Mouse (Mus musculus): ENCODE data around the gene Ilf3. TPM values are rescaled to one million over a fixed set of nuclear protein-coding genes. Genes with fewer than 3 reads are reported as not detected.

Gene Ilf3
- polyA plus RNA-seq, 1 experiment from 2014 or later, result 193 TPM

- no peak overlapping the region for H3K9ac ChIP-seq (replicated peaks; ENCODE audit: low read depth, low read length)
- ATAC-seq (ENCODE audit: insufficient number of reproducible peaks, insufficient read depth, low FRiP score, low read depth), result no peak
These were observed 84.2 kb downstream of the Ilf3 start for GRCm38 (mm10) chr9:21451870-21452269.

GRCm38 (mm10) chr9:21453003-21453402 is 85.3 kb downstream of the Ilf3 start:
- no peak for ATAC-seq (ENCODE audit: insufficient number of reproducible peaks, insufficient read depth, low FRiP score, low read depth)
- Histone ChIP-seq H3K4me3 (ENCODE audit: low read depth, low read length) (no peak overlapping the region), H3K27ac (ENCODE audit: low read length) (no peak overlapping the region), H3K36me3 (ENCODE audit: control insufficient read depth, insufficient read depth, low read length) (no peaks in the 10 kb centered on the region), H3K27me3 (ENCODE audit: control insufficient read depth, insufficient read depth, low read length) (no peaks in the 10 kb centered on the region), H3K9ac (replicated peaks; ENCODE audit: low read depth, low read length) (no peak overlapping the region), H3K9me3 (ENCODE audit: control insufficient read depth, low read depth, low read length) (no peaks in the 10 kb centered on the region), H3K4me1 (ENCODE audit: control insufficient read depth, insufficient read depth, low read length) (peaks cover 6% of the 10 kb centered on the region), H3K4me2 (replicated peaks; ENCODE audit: low read depth, low read length) (no peak overlapping the region)
- 86% methylated on average over 7 of the region's 7 CpGs for WGBS

More at GRCm38 (mm10) chr9:21451870-21452269, 84.2 kb downstream of the Ilf3 start:
- Histone ChIP-seq H3K27me3 (ENCODE audit: control insufficient read depth, insufficient read depth, low read length) (no peaks in the 10 kb centered on the region), H3K36me3 (ENCODE audit: control insufficient read depth, insufficient read depth, low read length) (no peaks in the 10 kb centered on the region), H3K4me1 (ENCODE audit: control insufficient read depth, insufficient read depth, low read length) (peaks cover 6% of the 10 kb centered on the region), H3K4me2 (replicated peaks; ENCODE audit: low read depth, low read length) (no peak overlapping the region), H3K4me3 (ENCODE audit: low read depth, low read length) (no peak overlapping the region), H3K27ac (ENCODE audit: low read length) (no peak overlapping the region), H3K9me3 (ENCODE audit: control insufficient read depth, low read depth, low read length) (no peaks in the 10 kb centered on the region)
- 52% methylated on average over 8 of the region's 8 CpGs for WGBS

GRCm38 (mm10) chr9:21453459-21453858 is 85.8 kb downstream of the Ilf3 start:
- Histone ChIP-seq H3K4me2 (replicated peaks; ENCODE audit: low read depth, low read length) (no peak overlapping the region), H3K27ac (ENCODE audit: low read length) (no peak overlapping the region), H3K9me3 (ENCODE audit: control insufficient read depth, low read depth, low read length) (no peaks in the 10 kb centered on the region), H3K9ac (replicated peaks; ENCODE audit: low read depth, low read length) (no peak overlapping the region), H3K4me1 (ENCODE audit: control insufficient read depth, insufficient read depth, low read length) (peaks cover 6% of the 10 kb centered on the region), H3K36me3 (ENCODE audit: control insufficient read depth, insufficient read depth, low read length) (no peaks in the 10 kb centered on the region), H3K4me3 (ENCODE audit: low read depth, low read length) (no peak overlapping the region), H3K27me3 (ENCODE audit: control insufficient read depth, insufficient read depth, low read length) (no peaks in the 10 kb centered on the region)
- 84% methylated on average over 2 of the region's 2 CpGs for WGBS
- ATAC-seq (ENCODE audit: insufficient number of reproducible peaks, insufficient read depth, low FRiP score, low read depth), result no peak

- H3K4me3 ChIP-seq (ENCODE audit: low read depth, low read length), result no peak overlapping the region
- ATAC-seq (ENCODE audit: insufficient number of reproducible peaks, insufficient read depth, low FRiP score, low read depth), result no peak
- no peaks in the 10 kb centered on the region for H3K9me3 ChIP-seq (ENCODE audit: control insufficient read depth, low read depth, low read length)
- peaks cover 6% of the 10 kb centered on the region for H3K4me1 ChIP-seq (ENCODE audit: control insufficient read depth, insufficient read depth, low read length)
- 83% methylated on average over 4 of the region's 4 CpGs for WGBS
- H3K36me3 ChIP-seq (ENCODE audit: control insufficient read depth, insufficient read depth, low read length), result no peaks in the 10 kb centered on the region
- no peaks in the 10 kb centered on the region for H3K27me3 ChIP-seq (ENCODE audit: control insufficient read depth, insufficient read depth, low read length)
- no peak overlapping the region for H3K27ac ChIP-seq (ENCODE audit: low read length)
- no peak overlapping the region for H3K9ac ChIP-seq (replicated peaks; ENCODE audit: low read depth, low read length)
- H3K4me2 ChIP-seq (replicated peaks; ENCODE audit: low read depth, low read length), result no peak overlapping the region
These were observed 86.9 kb downstream of the Ilf3 start for GRCm38 (mm10) chr9:21454556-21454955.

Other genes starting within 250 kb of the Ilf3 start
- gene Tyk2, start 236.6 kb upstream of the Ilf3 start, polyA plus RNA-seq (2014; fragmentation: Nextera tagmentation; extraction: Ambion mirVana), result 10.2 and 10.9 TPM in 2 replicates
- 283 and 302 TPM in 2 replicates for gene Cdc37, start 217.9 kb upstream of the Ilf3 start, polyA plus RNA-seq (2014; fragmentation: Nextera tagmentation; extraction: Ambion mirVana)
- gene Pde4a, start 202.2 kb upstream of the Ilf3 start, polyA plus RNA-seq (2014; fragmentation: Nextera tagmentation; extraction: Ambion mirVana), result 5.4 TPM in 2 replicates
- gene Keap1, start 128.5 kb upstream of the Ilf3 start, polyA plus RNA-seq (2014; fragmentation: Nextera tagmentation; extraction: Ambion mirVana), result 34.5 and 40.3 TPM in 2 replicates
- 0.27 and 0.48 TPM in 2 replicates for gene S1pr5, start 119.4 kb upstream of the Ilf3 start, polyA plus RNA-seq (2014; fragmentation: Nextera tagmentation; extraction: Ambion mirVana)
- 38.8 and 43.5 TPM in 2 replicates for gene Atg4d, start 102.6 kb upstream of the Ilf3 start, polyA plus RNA-seq (2014; fragmentation: Nextera tagmentation; extraction: Ambion mirVana)
- gene Kri1, start 79.9 kb upstream of the Ilf3 start, polyA plus RNA-seq (2014; fragmentation: Nextera tagmentation; extraction: Ambion mirVana), result 14.1 and 14.7 TPM in 2 replicates
- gene Cdkn2d, start 76.5 kb upstream of the Ilf3 start, polyA plus RNA-seq (2014; fragmentation: Nextera tagmentation; extraction: Ambion mirVana), result 47.4 and 48.5 TPM in 2 replicates
- 54.4 and 55.8 TPM in 2 replicates for gene Ap1m2, start 55.5 kb upstream of the Ilf3 start, polyA plus RNA-seq (2014; fragmentation: Nextera tagmentation; extraction: Ambion mirVana)
- 122 and 125 TPM in 2 replicates for gene Slc44a2, start 47.2 kb upstream of the Ilf3 start, polyA plus RNA-seq (2014; fragmentation: Nextera tagmentation; extraction: Ambion mirVana)
- gene Qtrt1, start 44.0 kb downstream of the Ilf3 start, polyA plus RNA-seq (2014; fragmentation: Nextera tagmentation; extraction: Ambion mirVana), result 54.2 and 65.4 TPM in 2 replicates
- 61.6 and 62.4 TPM in 2 replicates for gene Dnm2, start 57.0 kb downstream of the Ilf3 start, polyA plus RNA-seq (2014; fragmentation: Nextera tagmentation; extraction: Ambion mirVana)
- 92.8 and 94.5 TPM in 2 replicates for gene Tmed1, start 142.4 kb downstream of the Ilf3 start, polyA plus RNA-seq (2014; fragmentation: Nextera tagmentation; extraction: Ambion mirVana)
- gene AB124611, start 158.3 kb downstream of the Ilf3 start, polyA plus RNA-seq (2014; fragmentation: Nextera tagmentation; extraction: Ambion mirVana), result 5.9 and 6.0 TPM in 2 replicates
- gene Carm1, start 179.0 kb downstream of the Ilf3 start, polyA plus RNA-seq (2014; fragmentation: Nextera tagmentation; extraction: Ambion mirVana), result 39.7 and 42.7 TPM in 2 replicates
- 29.4 and 33.4 TPM in 2 replicates for gene Timm29, start 224.9 kb downstream of the Ilf3 start, polyA plus RNA-seq (2014; fragmentation: Nextera tagmentation; extraction: Ambion mirVana)
- 26.9 and 27.5 TPM in 2 replicates for gene Yipf2, start 225.0 kb downstream of the Ilf3 start, polyA plus RNA-seq (2014; fragmentation: Nextera tagmentation; extraction: Ambion mirVana)
- 91.8 and 95.0 TPM in 2 replicates for gene Smarca4, start 248.3 kb downstream of the Ilf3 start, polyA plus RNA-seq (2014; fragmentation: Nextera tagmentation; extraction: Ambion mirVana)

Measured in stomach, embryonic 14.5 days (tissue).